Mouse (Mus musculus) liver, postnatal 0 days (tissue): ENCODE measurements around the gene Trim10.

Experiments
- CTCF ChIP-seq: sonication (generic); IDR thresholded peaks from 2 replicates; pipeline ENCODE4 v1.5.1; 2016; ENCODE audit warnings: antibody characterized with exemption, low read depth
- EP300 ChIP-seq: IDR thresholded peaks from 2 replicates; pipeline ENCODE4 v1.6.1; 2016; ENCODE audit warnings: antibody characterized with exemption, low read depth, mild to moderate bottlenecking

DNA sequence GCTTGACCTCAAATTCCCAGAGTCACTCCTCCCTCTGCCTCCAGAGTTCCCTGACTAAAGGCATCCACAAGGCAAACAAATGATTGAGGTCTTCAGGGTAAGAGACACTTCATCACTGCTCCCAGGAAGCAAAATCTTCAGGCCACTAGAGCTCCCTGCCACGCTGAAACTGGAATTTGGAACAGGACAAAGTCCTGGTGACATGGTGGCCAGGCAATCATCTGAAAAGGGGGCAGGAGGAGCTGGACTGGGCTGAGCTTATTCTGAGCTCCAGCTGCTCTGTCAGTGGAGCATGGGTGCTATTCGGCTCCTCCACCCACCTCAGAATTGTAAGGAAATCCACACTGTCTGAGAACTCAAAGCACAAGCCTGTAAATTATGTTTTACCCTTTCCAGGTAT, 42.7 kb downstream of the Trim10 start:
- TF ChIP-seq CTCF (no peak), EP300 (no peak)
